Mouse (Mus musculus) heart, adult 2 months (tissue): ENCODE results near the gene Pdgfc.

Source experiments
- CTCF ChIP-seq: fragments of 200-600 bp; IDR thresholded peaks from 2 replicates; pipeline ENCODE4 v1.8.1; 2022; ENCODE audit warnings: antibody characterized with exemption, mild to moderate bottlenecking, moderate library complexity
- EP300 ChIP-seq: fragments of 200-500 bp; IDR thresholded peaks from 2 replicates; pipeline ENCODE4 v1.6.1; 2011; ENCODE audit warnings: low read depth, low read length, control low read depth; ENCODE audit not compliant: insufficient read depth
- POLR2A ChIP-seq: fragments of 200-500 bp; IDR thresholded peaks from 2 replicates; pipeline ENCODE4 v1.6.1; 2011; ENCODE audit warnings: mild to moderate bottlenecking, low read depth, low read length, control low read depth; ENCODE audit not compliant: insufficient read depth

GRCm38 (mm10) chr3:81029909-81030308, 6.3 kb upstream of the Pdgfc start:
- TF ChIP-seq POLR2A (no peak), CTCF (no peak), EP300 (no peak)
